Mouse (Mus musculus) T-cell, adult 66 days (primary cell): Measurements from ENCODE around the gene Treh. TPM values are rescaled to one million over a fixed set of nuclear protein-coding genes. Genes with fewer than 3 reads are reported as not detected.

Experiments
- total RNA-seq, 2 experiments: library from RNA; stranded (reverse); gene quantifications; 3 replicates in 1 of 2; 4 replicates in 1 of 2; pipeline ENCODE4 v1.2.4; 2023

Gene Treh
- total RNA-seq, result not detected

GRCm38 (mm10) chr9:44673005-44673404 lies at the start of gene Treh:
Gene Treh, plus strand, starts transcription at chr9:44673233.

GRCm38 (mm10) chr9:44734524-44735494 lies 61.8 kb downstream of the Treh start, which contains the start of gene Phldb1:
Gene Phldb1, minus strand, starts transcription at chr9:44735198.

Other genes with a start within 250 kb of the Treh start
- not detected for gene Foxr1, start 232.1 kb upstream of the Treh start, total RNA-seq
- not detected for gene Upk2, start 218.3 kb upstream of the Treh start, total RNA-seq
- 100 to 1,000 TPM; 207 to 232 TPM for gene Bcl9l, start 190.4 kb upstream of the Treh start, total RNA-seq
- 10 to 100 TPM; 14.1 TPM for gene Cxcr5, start 111.4 kb upstream of the Treh start, total RNA-seq
- 100 to 1,000 TPM; 214 to 236 TPM for gene Ddx6, start 68.3 kb upstream of the Treh start, total RNA-seq
- 1 to 10 TPM; 1.2 to 2.4 TPM for gene Phldb1, start 62.0 kb downstream of the Treh start, total RNA-seq
- 100 to 1,000 TPM; 119 to 126 TPM for gene Arcn1, start 94.6 kb downstream of the Treh start, total RNA-seq
- gene Ift46, start 94.7 kb downstream of the Treh start, total RNA-seq, result 10 to 100 TPM; 36.9 to 45.6 TPM
- 1 to 10 TPM; 2.7 to 3.3 TPM for gene Tmem25, start 126.1 kb downstream of the Treh start, total RNA-seq
- gene Ttc36, start 129.8 kb downstream of the Treh start, total RNA-seq, result 10 to 100 TPM in 1 of 2 experiments, 1 to 10 TPM in 1; 8.5 to 11.2 TPM
- gene Kmt2a, start 208.1 kb downstream of the Treh start, total RNA-seq, result 100 to 1,000 TPM; 162 to 179 TPM
- 100 to 1,000 TPM; 146 to 149 TPM for gene Atp5l, start 247.5 kb downstream of the Treh start, total RNA-seq